Mouse (Mus musculus) spleen, adult 2 months (tissue): ENCODE results near the gene Rps4x.

Source experiments
- CTCF ChIP-seq: fragments of 200-500 bp; IDR thresholded peaks from 2 replicates; pipeline ENCODE4 v1.5.1; 2011; ENCODE audit warnings: mild to moderate bottlenecking, inconsistent platforms; ENCODE audit not compliant: insufficient read depth, insufficient read length, insufficient replicate concordance; ENCODE audit errors: extremely low read depth
- POLR2A ChIP-seq: fragments of 200-500 bp; IDR thresholded peaks from 2 replicates; pipeline ENCODE4 v1.6.1; 2011; ENCODE audit warnings: low read depth, low read length, inconsistent platforms

DNA sequence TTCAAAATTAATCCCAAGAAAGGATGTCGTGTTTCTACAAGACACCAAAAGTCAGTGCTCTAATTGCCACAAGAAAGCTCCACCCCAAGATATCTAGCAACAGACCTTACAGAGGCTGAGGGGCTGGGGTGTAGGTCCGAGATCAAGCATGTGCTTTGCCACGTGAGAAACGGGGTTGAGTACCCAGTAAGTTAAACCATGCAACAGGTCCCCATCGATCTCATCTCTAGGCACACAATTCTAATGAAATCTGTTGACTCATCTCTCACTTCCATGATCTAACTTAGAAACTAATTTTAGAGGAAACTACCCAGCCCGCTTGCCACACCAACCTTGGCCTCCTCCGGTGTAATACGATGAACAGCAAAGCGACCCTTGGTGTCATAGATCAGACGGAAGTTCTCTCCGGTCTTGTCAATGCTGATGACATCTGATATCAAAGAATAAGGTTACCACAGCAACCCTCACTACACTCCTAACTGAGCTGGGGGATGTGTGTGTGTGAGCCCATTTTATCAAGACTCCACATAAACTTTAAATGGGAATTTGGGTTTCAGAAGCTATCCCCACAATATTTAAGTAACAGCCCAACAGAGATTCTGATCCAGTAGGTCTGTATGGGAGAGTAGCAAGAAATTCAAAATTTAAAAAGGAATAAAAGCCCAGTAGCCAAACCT, 2.0 kb downstream of the Rps4x start:
- TF ChIP-seq POLR2A (no peak), CTCF (no peak)
